Mouse (Mus musculus) heart, adult 2 months (tissue): ENCODE measurements at regions not wholly inside any gene's neighbourhood (a gene's known extent, or its start where the extent isn't known, plus 50 kb on each side); places are given as distances from the start of the nearest gene placed in this dataset.
"Not testable (repeated sequence)": the region's sequence is repeated elsewhere in the genome, so short reads cannot be mapped to it uniquely, and the experiment has no call there.

ENCODE experiments used
- DNase-seq, 2 experiments: peaks; one replicate each; pipeline ENCODE4 v3.0.0; 2021
- H3K27ac ChIP-seq: fragments of 200-600 bp; 2 replicates; pipeline ENCODE4 v1.8.1; 2022
- H3K27me3 ChIP-seq: fragments of 200-500 bp; 2 replicates; pipeline ENCODE4 v1.6.1; 2012; ENCODE audit warnings: mild to moderate bottlenecking, low read length, inconsistent platforms, mixed read lengths; ENCODE audit not compliant: control insufficient read depth, insufficient read depth
- H3K36me3 ChIP-seq: fragments of 200-500 bp; 2 replicates; pipeline ENCODE4 v1.6.1; 2012; ENCODE audit warnings: low read length, inconsistent platforms; ENCODE audit not compliant: control insufficient read depth, insufficient read depth
- H3K4me1 ChIP-seq: fragments of 200-500 bp; 2 replicates; pipeline ENCODE4 v1.6.1; 2011; ENCODE audit warnings: low read length; ENCODE audit not compliant: control insufficient read depth, insufficient read depth
- H3K4me3 ChIP-seq: fragments of 200-600 bp; 2 replicates; pipeline ENCODE4 v1.8.1; 2022
- H3K79me2 ChIP-seq: fragments of 200-500 bp; replicated peaks from 2 replicates; pipeline ENCODE4 v1.6.1; 2012; ENCODE audit warnings: mild to moderate bottlenecking, inconsistent platforms, low read length, moderate library complexity, mixed read lengths; ENCODE audit not compliant: control insufficient read depth, insufficient read depth
- H3K9ac ChIP-seq: fragments of 200-500 bp; 2 replicates; pipeline ENCODE4 v1.6.1; 2012; ENCODE audit warnings: low read depth, mild to moderate bottlenecking, control low read depth, inconsistent platforms, low read length, mixed read lengths
- CTCF ChIP-seq: fragments of 200-600 bp; IDR thresholded peaks from 2 replicates; pipeline ENCODE4 v1.8.1; 2022; ENCODE audit warnings: antibody characterized with exemption, mild to moderate bottlenecking, moderate library complexity
- EP300 ChIP-seq: fragments of 200-500 bp; IDR thresholded peaks from 2 replicates; pipeline ENCODE4 v1.6.1; 2011; ENCODE audit warnings: low read depth, low read length, control low read depth; ENCODE audit not compliant: insufficient read depth
- POLR2A ChIP-seq: fragments of 200-500 bp; IDR thresholded peaks from 2 replicates; pipeline ENCODE4 v1.6.1; 2011; ENCODE audit warnings: mild to moderate bottlenecking, low read depth, low read length, control low read depth; ENCODE audit not compliant: insufficient read depth
- WGBS: fragments of 180-500 bp; shearing (Covaris S2); methylation state at CpG from one replicate; pipeline ENCODE4 v1.1.7; 2018; 5-methylcytosine and 5-hydroxymethylcytosine counted together
- intact Hi-C: fragments of 180-260 bp; cut with DNase I; formaldehyde crosslinking; loops from one replicate; pipeline ENCODE4 v1.15.1; 2025

DNA sequence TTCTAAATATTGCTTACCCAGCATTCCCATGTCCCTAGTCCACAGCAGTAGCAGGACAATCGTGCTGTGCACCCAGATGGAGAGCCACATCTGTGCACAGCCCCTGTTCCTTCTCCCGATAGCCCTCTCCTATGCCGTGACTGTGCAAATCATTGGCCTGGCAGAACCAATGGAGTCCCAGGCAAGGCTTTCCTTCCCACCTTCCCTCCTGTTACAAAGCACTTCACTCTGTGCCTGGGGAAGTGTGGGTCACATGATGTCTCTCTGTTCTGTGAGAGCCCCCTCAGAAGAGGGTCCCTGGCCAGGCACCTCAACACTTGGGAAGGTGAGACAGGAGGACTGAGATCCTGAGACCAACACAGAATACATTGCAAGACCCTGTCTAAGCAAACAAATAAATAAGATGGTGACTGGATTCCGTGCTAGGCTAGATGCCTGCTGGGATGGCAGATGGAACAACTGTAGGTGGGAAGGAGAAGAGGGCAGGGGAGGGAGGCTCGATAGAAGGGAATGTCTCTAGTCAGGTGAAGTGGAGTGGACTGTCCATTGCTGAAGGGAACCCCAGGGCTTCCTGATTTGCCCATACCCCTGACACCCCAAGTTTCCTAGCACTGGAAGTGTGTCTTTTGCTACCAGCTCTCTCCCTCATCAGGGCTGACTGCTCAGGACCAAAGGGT lies 73.5 kb downstream of the Rassf10 start:
- WGBS = 81% methylated on average over 5 of the region's 5 CpGs
- H3K4me3 ChIP-seq = no peak overlapping the region
- no peak overlapping the region for H3K9ac ChIP-seq
- H3K79me2 ChIP-seq = no peaks in the 10 kb centered on the region
- no peaks in the 10 kb centered on the region for H3K4me1 ChIP-seq
- H3K36me3 ChIP-seq = no peaks in the 10 kb centered on the region
- intact Hi-C loops = no loop called here
- no peak for TF ChIP-seq CTCF
- no peak for TF ChIP-seq POLR2A
- no peak for TF ChIP-seq EP300
- DNase-seq = no peak
- no peaks in the 10 kb centered on the region for H3K27me3 ChIP-seq
- H3K27ac ChIP-seq = no peak overlapping the region

DNA sequence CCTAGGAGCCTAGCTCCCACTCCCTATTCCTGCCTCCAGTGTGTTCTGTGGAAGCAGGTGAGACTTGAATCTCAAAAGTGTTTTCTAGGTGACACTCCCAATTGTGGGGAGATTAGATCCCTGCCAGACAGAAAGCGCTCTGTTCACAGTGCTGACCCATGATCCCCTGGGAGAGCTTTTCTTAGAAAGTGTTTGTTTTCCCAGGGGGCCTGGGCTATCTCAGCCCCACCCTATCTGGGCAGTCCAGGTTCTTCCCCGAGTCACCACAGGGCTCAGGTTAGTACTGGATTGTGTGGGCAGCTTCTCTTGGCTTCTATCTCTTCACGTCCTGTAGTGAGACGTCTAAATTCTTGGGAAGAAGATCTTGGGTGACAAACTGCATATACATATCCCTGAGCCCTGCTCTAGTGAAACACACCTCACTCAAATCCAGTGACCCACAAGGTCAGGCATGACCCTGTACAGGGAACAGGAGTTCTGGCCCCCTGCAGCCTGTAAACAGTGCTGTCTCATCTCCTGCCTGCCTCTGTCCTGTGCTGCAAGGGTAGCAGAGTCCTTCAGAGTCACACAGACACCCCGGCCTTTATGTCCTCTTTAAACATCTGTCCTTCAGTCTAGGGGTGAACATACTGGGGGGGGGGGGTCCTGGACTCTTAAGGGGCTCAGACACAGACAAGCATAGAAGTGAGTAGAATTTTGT lies 76.4 kb downstream of the Rassf10 start:
- Histone ChIP-seq H3K4me3 (no peak overlapping the region), H3K27me3 (no peaks in the 10 kb centered on the region), H3K9ac (no peak overlapping the region), H3K36me3 (no peaks in the 10 kb centered on the region), H3K27ac (no peak overlapping the region), H3K79me2 (no peaks in the 10 kb centered on the region), H3K4me1 (no peaks in the 10 kb centered on the region)
- intact Hi-C loops = no loop called here
- DNase-seq = no peak
- no peak for TF ChIP-seq CTCF
- TF ChIP-seq EP300 = no peak
- no peak for TF ChIP-seq POLR2A
- WGBS = 44% methylated on average over 5 of the region's 5 CpGs

DNA sequence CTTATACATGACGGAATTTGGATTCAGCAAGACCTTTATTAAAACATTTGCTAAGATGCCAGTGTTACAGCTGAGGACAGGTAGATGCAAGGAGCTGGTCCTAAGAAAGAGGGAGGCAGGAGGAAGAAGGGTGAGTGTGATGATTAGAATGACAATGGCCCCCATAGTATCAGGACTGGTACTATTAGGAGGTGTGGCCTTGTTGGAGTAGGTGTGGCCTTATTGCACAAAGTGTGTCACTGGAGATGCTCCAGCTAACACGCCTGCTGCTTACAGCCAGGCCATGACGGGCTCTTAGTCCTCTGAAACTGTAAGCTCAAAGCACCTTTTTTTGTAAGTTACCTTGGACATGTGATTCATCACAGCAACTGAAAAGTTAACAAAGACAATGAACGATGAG lies 82.0 kb downstream of the Rassf10 start:
- Histone ChIP-seq H3K79me2 (no peaks in the 10 kb centered on the region), H3K4me3 (no peak overlapping the region), H3K9ac (no peak overlapping the region), H3K4me1 (peaks cover 5% of the 10 kb centered on the region), H3K27ac (no peak overlapping the region), H3K27me3 (no peaks in the 10 kb centered on the region), H3K36me3 (no peaks in the 10 kb centered on the region)
- intact Hi-C loops = no loop called here
- 88% methylated on average over 4 of the region's 4 CpGs for WGBS
- no peak for TF ChIP-seq POLR2A
- TF ChIP-seq CTCF = no peak
- no peak for TF ChIP-seq EP300
- no peak for DNase-seq

DNA sequence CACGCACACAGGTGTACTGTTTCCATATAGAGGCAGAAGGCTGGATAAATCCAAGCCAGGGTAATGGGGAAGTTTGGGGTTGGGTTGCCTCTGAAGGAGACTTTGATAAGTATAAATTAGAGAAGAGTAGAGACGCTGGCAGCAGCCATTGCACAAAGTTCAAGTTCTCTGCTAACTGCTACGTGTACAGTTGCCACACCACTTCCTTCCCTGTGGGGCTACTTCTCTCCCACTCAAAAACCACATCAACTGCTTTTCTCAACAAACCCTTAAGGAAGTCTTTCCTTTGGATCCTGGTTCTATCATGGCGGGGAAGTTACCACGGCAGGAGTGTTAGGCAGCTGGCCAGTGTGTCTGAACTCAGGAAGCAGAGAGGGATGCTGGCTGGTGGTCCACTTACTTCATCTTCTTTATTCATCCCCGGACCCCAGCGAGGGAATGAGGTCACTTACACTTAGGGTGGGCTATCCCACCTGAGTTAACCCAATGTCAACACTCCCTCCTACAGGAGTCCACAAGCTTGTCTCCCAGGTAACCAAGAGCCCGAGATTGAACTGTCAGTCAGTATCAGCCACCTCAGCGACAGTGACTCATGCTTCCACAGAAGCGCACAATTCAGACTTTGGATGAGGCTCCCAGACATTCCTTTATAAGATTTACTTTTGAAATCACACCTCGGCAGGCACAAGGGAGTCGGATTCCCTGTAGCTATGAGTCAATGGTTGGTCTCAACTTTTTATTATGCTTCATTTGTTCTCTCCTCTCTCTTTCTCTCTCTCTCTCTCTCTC lies 84.3 kb downstream of the Rassf10 start:
- Histone ChIP-seq H3K9ac (no peak overlapping the region), H3K4me1 (peaks cover 5% of the 10 kb centered on the region), H3K27ac (no peak overlapping the region), H3K79me2 (no peaks in the 10 kb centered on the region), H3K4me3 (no peak overlapping the region), H3K36me3 (no peaks in the 10 kb centered on the region), H3K27me3 (no peaks in the 10 kb centered on the region)
- 68% methylated on average over 12 of the region's 12 CpGs for WGBS
- intact Hi-C loops = no loop called here
- DNase-seq = no peak
- TF ChIP-seq CTCF (no peak), EP300 (no peak), POLR2A (no peak)

DNA sequence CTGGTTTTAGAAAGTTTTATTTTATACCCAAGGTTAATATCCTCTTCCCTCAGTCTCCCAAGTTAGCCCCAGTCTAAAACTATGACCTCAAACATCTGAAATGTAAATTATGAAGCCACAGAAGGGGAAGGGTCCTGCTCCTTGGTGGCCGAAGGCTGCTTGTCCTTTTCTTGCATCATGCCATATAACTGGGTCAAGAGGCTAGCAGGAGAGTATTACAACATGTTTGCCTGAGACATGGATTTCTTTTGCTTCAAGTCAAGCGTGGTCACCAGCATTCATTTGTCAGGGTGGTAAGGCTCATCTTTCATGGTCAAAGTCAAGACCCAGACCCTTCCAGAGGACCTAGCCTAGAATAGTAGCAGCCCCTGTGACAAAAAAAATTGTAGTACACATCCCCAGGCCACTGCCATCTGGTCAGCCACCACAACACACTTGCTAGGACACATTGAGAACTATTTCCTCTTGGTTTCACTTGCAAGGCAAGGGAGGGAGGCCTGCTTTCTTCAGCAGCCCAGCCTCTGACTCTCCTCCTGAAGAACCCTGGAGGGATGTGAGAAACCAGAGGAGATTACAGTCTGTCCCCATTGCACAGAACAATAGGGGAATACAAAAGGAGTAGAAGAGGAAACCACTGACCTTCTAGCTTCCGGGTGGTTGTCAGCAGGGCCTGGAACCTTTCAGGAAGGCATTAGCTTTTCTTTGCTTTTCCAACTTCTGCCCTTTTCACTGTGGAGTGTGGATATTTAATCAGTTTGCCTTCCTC lies 85.3 kb downstream of the Rassf10 start:
- H3K27ac ChIP-seq = peak overlapping the region; percentile 14; the same call in 1 of the 2 replicates
- H3K4me1 ChIP-seq = peaks cover 5% of the 10 kb centered on the region
- no peak for TF ChIP-seq CTCF
- no peak for TF ChIP-seq POLR2A
- TF ChIP-seq EP300 = no peak
- no peak overlapping the region for H3K4me3 ChIP-seq
- no peak overlapping the region for H3K9ac ChIP-seq
- no peak for DNase-seq
- intact Hi-C loops = no loop called here
- WGBS = 63% methylated on average over 3 of the region's 3 CpGs
- H3K36me3 ChIP-seq = no peaks in the 10 kb centered on the region
- H3K27me3 ChIP-seq = no peaks in the 10 kb centered on the region
- H3K79me2 ChIP-seq = no peaks in the 10 kb centered on the region

DNA sequence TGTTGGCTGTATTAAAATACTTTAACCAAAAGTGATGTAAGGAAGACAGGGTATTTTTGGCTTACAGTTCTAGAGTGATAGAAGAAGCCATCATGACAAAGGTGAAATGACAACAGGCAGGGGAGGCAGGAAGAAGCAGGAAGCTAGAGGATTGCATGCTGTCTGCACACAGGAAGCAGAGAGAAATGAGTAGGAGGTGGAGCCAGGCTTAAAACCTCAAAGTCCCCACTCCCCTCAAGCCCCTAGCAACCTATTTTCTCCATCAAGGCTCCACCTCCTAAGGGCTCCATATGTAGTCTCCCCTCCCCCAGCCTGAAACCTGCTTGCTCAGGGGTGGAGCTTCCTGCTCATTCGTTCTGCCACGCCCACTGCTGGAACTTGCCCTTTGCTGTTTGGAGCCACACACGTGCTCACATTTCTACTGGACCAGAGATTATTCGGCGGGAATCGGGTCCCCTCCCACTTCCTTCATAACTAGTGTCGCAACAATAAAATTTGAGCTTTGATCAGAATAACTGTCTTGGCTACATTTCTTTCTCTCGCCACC lies 91.9 kb downstream of the Rassf10 start:
- H3K36me3 ChIP-seq, H3K79me2 ChIP-seq, DNase-seq, H3K4me3 ChIP-seq, intact Hi-C loops, H3K4me1 ChIP-seq, H3K27me3 ChIP-seq, H3K9ac ChIP-seq: not testable (repeated sequence)
- 69% methylated on average over 8 of the region's 8 CpGs for WGBS
- H3K27ac ChIP-seq = peak overlapping the region; percentile 45
